Mouse (Mus musculus): ENCODE measurements around the gene Xrcc4. TPM values are rescaled to one million over a fixed set of nuclear protein-coding genes. Genes with fewer than 3 reads are reported as not detected.

Gene Xrcc4
- polyA plus RNA-seq, 1 experiment from 2014 or later, result 11.6 TPM

GRCm38 (mm10) chr13:89914332-89914731 is 175.1 kb downstream of the Xrcc4 start:
- no peak overlapping the region for H3K9ac ChIP-seq (ENCODE audit: low read length)
- DNase-seq (ENCODE audit: low spot score) (no peak), ATAC-seq (replicated peaks; ENCODE audit: low FRiP score, low TSS enrichment, low read depth) (no peak)
- WGBS, result 89% methylated on average over 5 of the region's 5 CpGs
- H3K4me3 ChIP-seq (ENCODE audit: low read depth, low read length), result no peak overlapping the region
- H3K4me1 ChIP-seq (replicated peaks; ENCODE audit: control insufficient read depth, insufficient read depth, low read length), result no peaks in the 10 kb centered on the region
- no peaks in the 10 kb centered on the region for H3K27me3 ChIP-seq (replicated peaks; ENCODE audit: control insufficient read depth, insufficient read depth, low read length)
- H3K4me2 ChIP-seq (ENCODE audit: low read length), result no peak overlapping the region
- no peaks in the 10 kb centered on the region for H3K9me3 ChIP-seq (ENCODE audit: control insufficient read depth, low read length)
- H3K27ac ChIP-seq (ENCODE audit: low read depth), result no peak overlapping the region
- no peaks in the 10 kb centered on the region for H3K36me3 ChIP-seq (ENCODE audit: control insufficient read depth, insufficient read depth, low read length)

DNA sequence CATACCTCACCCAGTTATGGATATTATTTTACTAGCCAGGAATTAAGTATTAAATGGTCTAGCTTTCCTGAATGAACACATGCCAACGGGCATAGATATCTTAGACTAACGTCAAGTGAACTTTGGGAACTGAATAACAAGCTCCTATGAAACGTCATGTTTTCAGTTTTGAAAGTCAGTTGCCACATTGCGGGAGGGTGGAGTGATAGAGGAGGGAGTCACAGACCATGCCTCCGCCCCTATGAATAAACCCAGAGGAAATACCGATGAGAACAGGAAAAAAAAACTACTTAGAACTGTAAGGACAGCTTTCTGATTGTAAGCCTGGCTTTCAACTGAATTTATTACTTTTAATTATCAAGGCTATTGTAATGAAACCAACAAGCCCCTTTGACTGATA is 175.5 kb downstream of the Xrcc4 start:
- H3K9ac ChIP-seq (ENCODE audit: low read length), result no peak overlapping the region
- ATAC-seq (replicated peaks; ENCODE audit: low FRiP score, low TSS enrichment, low read depth), result no peak
- no peak overlapping the region for H3K4me2 ChIP-seq (ENCODE audit: low read length)
- no peak overlapping the region for H3K4me3 ChIP-seq (ENCODE audit: low read depth, low read length)
- no peaks in the 10 kb centered on the region for H3K9me3 ChIP-seq (ENCODE audit: control insufficient read depth, low read length)
- WGBS, result 82% methylated on average over 6 of the region's 6 CpGs
- no peaks in the 10 kb centered on the region for H3K27me3 ChIP-seq (replicated peaks; ENCODE audit: control insufficient read depth, insufficient read depth, low read length)
- no peak for DNase-seq (ENCODE audit: low spot score)
- H3K4me1 ChIP-seq (replicated peaks; ENCODE audit: control insufficient read depth, insufficient read depth, low read length), result no peaks in the 10 kb centered on the region
- no peaks in the 10 kb centered on the region for H3K36me3 ChIP-seq (ENCODE audit: control insufficient read depth, insufficient read depth, low read length)
- no peak overlapping the region for H3K27ac ChIP-seq (ENCODE audit: low read depth)

DNA sequence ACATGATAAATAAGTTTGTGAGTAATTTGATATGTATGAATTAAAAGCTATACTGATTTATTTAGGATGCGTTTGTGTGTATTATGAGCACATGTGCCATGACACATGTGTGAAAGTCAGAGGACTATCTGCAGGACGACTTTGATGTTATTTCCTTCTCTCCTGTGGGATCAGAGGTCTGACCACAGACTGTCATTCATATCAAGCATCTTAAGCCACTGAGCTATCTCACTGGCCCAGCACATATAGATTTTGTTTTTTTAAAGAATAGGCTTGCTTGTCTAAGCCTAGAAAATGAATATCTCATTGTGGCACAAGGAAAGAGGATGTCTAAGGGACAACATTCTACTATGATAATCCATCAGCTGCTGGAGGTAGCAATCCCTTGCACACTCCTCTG is 183.3 kb downstream of the Xrcc4 start:
- no peak overlapping the region for H3K27ac ChIP-seq (ENCODE audit: low read depth)
- no peaks in the 10 kb centered on the region for H3K4me1 ChIP-seq (replicated peaks; ENCODE audit: control insufficient read depth, insufficient read depth, low read length)
- WGBS, result 70% methylated on average over 2 of the region's 2 CpGs
- DNase-seq (ENCODE audit: low spot score) (no peak), ATAC-seq (replicated peaks; ENCODE audit: low FRiP score, low TSS enrichment, low read depth) (no peak)
- no peaks in the 10 kb centered on the region for H3K36me3 ChIP-seq (ENCODE audit: control insufficient read depth, insufficient read depth, low read length)
- no peak overlapping the region for H3K4me3 ChIP-seq (ENCODE audit: low read depth, low read length)
- H3K27me3 ChIP-seq (replicated peaks; ENCODE audit: control insufficient read depth, insufficient read depth, low read length), result no peaks in the 10 kb centered on the region
- no peak overlapping the region for H3K4me2 ChIP-seq (ENCODE audit: low read length)
- H3K9ac ChIP-seq (ENCODE audit: low read length), result no peak overlapping the region
- no peaks in the 10 kb centered on the region for H3K9me3 ChIP-seq (ENCODE audit: control insufficient read depth, low read length)

GRCm38 (mm10) chr13:89899066-89899465 is 190.3 kb downstream of the Xrcc4 start:
- no peaks in the 10 kb centered on the region for H3K4me1 ChIP-seq (replicated peaks; ENCODE audit: control insufficient read depth, insufficient read depth, low read length)

GRCm38 (mm10) chr13:89892140-89892539 is 197.3 kb downstream of the Xrcc4 start:
- H3K4me3 ChIP-seq (ENCODE audit: low read depth, low read length), result no peak overlapping the region
- DNase-seq (ENCODE audit: low spot score) (no peak), ATAC-seq (replicated peaks; ENCODE audit: low FRiP score, low TSS enrichment, low read depth) (no peak)
- no peaks in the 10 kb centered on the region for H3K27me3 ChIP-seq (replicated peaks; ENCODE audit: control insufficient read depth, insufficient read depth, low read length)
- H3K27ac ChIP-seq (ENCODE audit: low read depth), result no peak overlapping the region
- H3K9me3 ChIP-seq (ENCODE audit: control insufficient read depth, low read length), result no peaks in the 10 kb centered on the region
- no peaks in the 10 kb centered on the region for H3K4me1 ChIP-seq (replicated peaks; ENCODE audit: control insufficient read depth, insufficient read depth, low read length)
- 95% methylated on average over 4 of the region's 4 CpGs for WGBS
- no peaks in the 10 kb centered on the region for H3K36me3 ChIP-seq (ENCODE audit: control insufficient read depth, insufficient read depth, low read length)
- no peak overlapping the region for H3K9ac ChIP-seq (ENCODE audit: low read length)
- no peak overlapping the region for H3K4me2 ChIP-seq (ENCODE audit: low read length)

More at GRCm38 (mm10) chr13:89899066-89899465, 190.3 kb downstream of the Xrcc4 start:
- no peak overlapping the region for H3K27ac ChIP-seq (ENCODE audit: low read depth)
- no peak overlapping the region for H3K4me3 ChIP-seq (ENCODE audit: low read depth, low read length)
- 85% methylated on average over 4 of the region's 4 CpGs for WGBS
- no peak overlapping the region for H3K4me2 ChIP-seq (ENCODE audit: low read length)
- no peak for DNase-seq (ENCODE audit: low spot score)
- H3K27me3 ChIP-seq (replicated peaks; ENCODE audit: control insufficient read depth, insufficient read depth, low read length), result no peaks in the 10 kb centered on the region
- no peak overlapping the region for H3K9ac ChIP-seq (ENCODE audit: low read length)
- H3K9me3 ChIP-seq (ENCODE audit: control insufficient read depth, low read length), result no peaks in the 10 kb centered on the region
- H3K36me3 ChIP-seq (ENCODE audit: control insufficient read depth, insufficient read depth, low read length), result no peaks in the 10 kb centered on the region
- ATAC-seq (replicated peaks; ENCODE audit: low FRiP score, low TSS enrichment, low read depth), result no peak

GRCm38 (mm10) chr13:89890159-89890558 is 199.2 kb downstream of the Xrcc4 start:
- 81% methylated on average over 1 of the region's 1 CpGs for WGBS
- DNase-seq (ENCODE audit: low spot score), result no peak

GRCm38 (mm10) chr13:89889074-89889473 is 200.3 kb downstream of the Xrcc4 start:
- DNase-seq (ENCODE audit: low spot score), result no peak
- no peak overlapping the region for H3K4me2 ChIP-seq (ENCODE audit: low read length)

More at GRCm38 (mm10) chr13:89890159-89890558, 199.2 kb downstream of the Xrcc4 start:
- Histone ChIP-seq H3K9ac (ENCODE audit: low read length) (no peak overlapping the region), H3K4me2 (ENCODE audit: low read length) (no peak overlapping the region), H3K27me3 (replicated peaks; ENCODE audit: control insufficient read depth, insufficient read depth, low read length) (no peaks in the 10 kb centered on the region), H3K9me3 (ENCODE audit: control insufficient read depth, low read length) (no peaks in the 10 kb centered on the region), H3K27ac (ENCODE audit: low read depth) (no peak overlapping the region), H3K36me3 (ENCODE audit: control insufficient read depth, insufficient read depth, low read length) (no peaks in the 10 kb centered on the region), H3K4me1 (replicated peaks; ENCODE audit: control insufficient read depth, insufficient read depth, low read length) (no peaks in the 10 kb centered on the region), H3K4me3 (ENCODE audit: low read depth, low read length) (no peak overlapping the region)
- ATAC-seq (replicated peaks; ENCODE audit: low FRiP score, low TSS enrichment, low read depth), result no peak

GRCm38 (mm10) chr13:89883523-89883922 is 205.9 kb downstream of the Xrcc4 start:
- no peak for DNase-seq (ENCODE audit: low spot score)
- WGBS, result 88% methylated on average over 1 of the region's 1 CpGs
- Histone ChIP-seq H3K27ac (ENCODE audit: low read depth) (no peak overlapping the region), H3K4me2 (ENCODE audit: low read length) (no peak overlapping the region), H3K4me1 (replicated peaks; ENCODE audit: control insufficient read depth, insufficient read depth, low read length) (no peaks in the 10 kb centered on the region), H3K4me3 (ENCODE audit: low read depth, low read length) (no peak overlapping the region), H3K9me3 (ENCODE audit: control insufficient read depth, low read length) (no peaks in the 10 kb centered on the region), H3K36me3 (ENCODE audit: control insufficient read depth, insufficient read depth, low read length) (no peaks in the 10 kb centered on the region), H3K9ac (ENCODE audit: low read length) (no peak overlapping the region), H3K27me3 (replicated peaks; ENCODE audit: control insufficient read depth, insufficient read depth, low read length) (no peaks in the 10 kb centered on the region)
- no peak for ATAC-seq (replicated peaks; ENCODE audit: low FRiP score, low TSS enrichment, low read depth)

More at GRCm38 (mm10) chr13:89889074-89889473, 200.3 kb downstream of the Xrcc4 start:
- ATAC-seq (replicated peaks; ENCODE audit: low FRiP score, low TSS enrichment, low read depth), result no peak
- Histone ChIP-seq H3K9ac (ENCODE audit: low read length) (no peak overlapping the region), H3K9me3 (ENCODE audit: control insufficient read depth, low read length) (no peaks in the 10 kb centered on the region), H3K27me3 (replicated peaks; ENCODE audit: control insufficient read depth, insufficient read depth, low read length) (no peaks in the 10 kb centered on the region), H3K36me3 (ENCODE audit: control insufficient read depth, insufficient read depth, low read length) (no peaks in the 10 kb centered on the region), H3K4me3 (ENCODE audit: low read depth, low read length) (no peak overlapping the region), H3K4me1 (replicated peaks; ENCODE audit: control insufficient read depth, insufficient read depth, low read length) (no peaks in the 10 kb centered on the region), H3K27ac (ENCODE audit: low read depth) (no peak overlapping the region)
- whole genome bisulfite sequencing, result 70% methylated on average over 5 of the region's 5 CpGs

DNA sequence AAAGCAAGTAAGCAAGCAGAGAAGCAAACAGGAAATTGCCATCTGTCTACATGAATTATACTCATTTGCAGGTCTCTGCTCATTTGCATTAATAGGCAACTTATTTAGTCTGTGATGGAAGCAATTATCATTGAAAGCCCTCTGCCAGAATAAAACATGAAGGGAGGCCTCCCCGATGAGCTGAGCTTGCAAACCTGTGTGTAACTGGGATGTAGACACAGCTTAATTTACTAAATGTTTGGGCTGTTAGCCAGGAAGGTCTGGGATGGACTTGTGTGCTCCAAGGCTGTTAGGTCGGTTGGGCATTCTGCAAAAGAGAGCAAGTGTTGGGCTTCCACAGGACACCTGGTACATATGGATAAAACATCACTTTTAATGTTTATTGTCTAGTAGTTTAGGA is 208.1 kb downstream of the Xrcc4 start:
- 59% methylated on average over 2 of the region's 2 CpGs for WGBS
- no peak overlapping the region for H3K9ac ChIP-seq (ENCODE audit: low read length)
- no peak overlapping the region for H3K4me2 ChIP-seq (ENCODE audit: low read length)
- H3K4me3 ChIP-seq (ENCODE audit: low read depth, low read length), result no peak overlapping the region
- DNase-seq (ENCODE audit: low spot score) (no peak), ATAC-seq (replicated peaks; ENCODE audit: low FRiP score, low TSS enrichment, low read depth) (no peak)
- H3K27ac ChIP-seq (ENCODE audit: low read depth), result no peak overlapping the region
- no peaks in the 10 kb centered on the region for H3K4me1 ChIP-seq (replicated peaks; ENCODE audit: control insufficient read depth, insufficient read depth, low read length)
- no peaks in the 10 kb centered on the region for H3K36me3 ChIP-seq (ENCODE audit: control insufficient read depth, insufficient read depth, low read length)
- no peaks in the 10 kb centered on the region for H3K9me3 ChIP-seq (ENCODE audit: control insufficient read depth, low read length)
- H3K27me3 ChIP-seq (replicated peaks; ENCODE audit: control insufficient read depth, insufficient read depth, low read length), result no peaks in the 10 kb centered on the region

Data from intestine, embryonic 14.5 days (tissue).